Mouse (Mus musculus) liver, embryonic 16.5 days (tissue): ENCODE data around the gene Rapsn. TPM values are rescaled to one million over a fixed set of nuclear protein-coding genes. Genes with fewer than 3 reads are reported as not detected.

Source experiments
- ATAC-seq: fragments of 200-750 bp; cut with Nextera tagmentation; 2 replicates; pipeline ENCODE4 v1.8.0; 2017; ENCODE audit warnings: low read depth, mild to moderate bottlenecking, moderate number of reproducible peaks, moderate library complexity
- H3K27ac ChIP-seq: fragments of 300-500 bp; sonication (generic); 2 replicates; pipeline ENCODE4 v1.5.1; 2014; ENCODE audit warnings: mild to moderate bottlenecking, low read length
- H3K27me3 ChIP-seq: fragments of 300-500 bp; sonication (generic); 2 replicates; pipeline ENCODE4 v1.6.1; 2014; ENCODE audit warnings: low read depth, low read length, mixed read lengths; ENCODE audit not compliant: control insufficient read depth, insufficient read depth
- H3K36me3 ChIP-seq: fragments of 300-500 bp; sonication (generic); 2 replicates; pipeline ENCODE4 v1.6.1; 2014; ENCODE audit warnings: mild to moderate bottlenecking; ENCODE audit not compliant: control insufficient read depth, insufficient read depth
- H3K4me1 ChIP-seq: fragments of 300-500 bp; sonication (generic); 2 replicates; pipeline ENCODE4 v1.6.1; 2014; ENCODE audit warnings: low read depth, low read length, mixed read lengths; ENCODE audit not compliant: control insufficient read depth
- H3K4me2 ChIP-seq: fragments of 300-500 bp; sonication (generic); 2 replicates; pipeline ENCODE4 v1.6.1; 2014; ENCODE audit warnings: low read depth, low read length, mixed read lengths
- H3K4me3 ChIP-seq: fragments of 300-500 bp; sonication (generic); 2 replicates; pipeline ENCODE4 v1.5.1; 2014; ENCODE audit warnings: low read depth, mild to moderate bottlenecking, low read length
- H3K9ac ChIP-seq: fragments of 300-500 bp; sonication (generic); 2 replicates; pipeline ENCODE4 v1.6.1; 2014; ENCODE audit warnings: low read depth, low read length
- H3K9me3 ChIP-seq: fragments of 300-500 bp; sonication (generic); replicated peaks from 2 replicates; pipeline ENCODE4 v1.6.1; 2016; ENCODE audit warnings: low read length; ENCODE audit not compliant: control insufficient read depth
- WGBS: fragments of 180-500 bp; shearing (Covaris S2); extraction: QIAGEN DNeasy Blood & Tissue Kit; methylation state at CpG from one replicate; pipeline ENCODE4 v1.1.7; 2014; ENCODE audit not compliant: insufficient replicate concordance; 5-methylcytosine and 5-hydroxymethylcytosine counted together
- polyA plus RNA-seq: library from polyadenylated mRNA; unstranded; fragments of >200 nt; fragmentation: Nextera tagmentation; extraction: Ambion mirVana; gene quantifications from 2 replicates; pipeline ENCODE4 v1.2.1, GENCODE M21; 2015

The Rapsn gene
- polyA plus RNA-seq, 1 experiment from 2014 or later: 1.0 TPM

DNA sequence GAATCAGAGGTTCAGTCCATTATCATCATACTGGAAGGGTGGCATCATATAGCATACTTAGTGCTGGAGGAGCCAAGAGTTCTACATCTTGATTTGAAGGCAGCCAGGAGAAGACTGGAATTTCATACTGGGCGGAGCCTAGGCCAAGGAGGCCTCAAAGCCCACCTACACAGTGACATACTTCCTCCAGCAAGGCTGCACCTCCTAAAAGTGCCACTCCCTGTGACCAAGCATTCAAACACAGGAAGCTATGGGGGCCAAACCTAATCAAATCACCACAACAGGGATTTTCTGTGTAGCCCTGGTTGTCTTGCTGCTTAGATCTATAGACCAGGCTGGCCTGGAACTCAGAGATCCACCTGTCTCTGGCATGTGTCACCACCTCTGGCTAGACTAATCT is 11.5 kb upstream of the Rapsn start:
- no peaks in the 10 kb centered on the region for H3K9me3 ChIP-seq
- 77% methylated on average over 1 of the region's 1 CpGs for WGBS
- no peak overlapping the region for H3K4me3 ChIP-seq
- no peak overlapping the region for H3K9ac ChIP-seq
- H3K27me3 ChIP-seq: no peaks in the 10 kb centered on the region
- no peak overlapping the region for H3K4me2 ChIP-seq
- H3K27ac ChIP-seq: 0 out of 2 replicates have a peak overlapping the region, but pooled peaks have one; percentile 29
- peaks cover 40% of the 10 kb centered on the region for H3K4me1 ChIP-seq
- 0 out of 2 replicates have a peak, but pooled peaks have one; percentile 15 for ATAC-seq
- peaks cover 6% of the 10 kb centered on the region; the same call in 1 of the 2 replicates for H3K36me3 ChIP-seq

DNA sequence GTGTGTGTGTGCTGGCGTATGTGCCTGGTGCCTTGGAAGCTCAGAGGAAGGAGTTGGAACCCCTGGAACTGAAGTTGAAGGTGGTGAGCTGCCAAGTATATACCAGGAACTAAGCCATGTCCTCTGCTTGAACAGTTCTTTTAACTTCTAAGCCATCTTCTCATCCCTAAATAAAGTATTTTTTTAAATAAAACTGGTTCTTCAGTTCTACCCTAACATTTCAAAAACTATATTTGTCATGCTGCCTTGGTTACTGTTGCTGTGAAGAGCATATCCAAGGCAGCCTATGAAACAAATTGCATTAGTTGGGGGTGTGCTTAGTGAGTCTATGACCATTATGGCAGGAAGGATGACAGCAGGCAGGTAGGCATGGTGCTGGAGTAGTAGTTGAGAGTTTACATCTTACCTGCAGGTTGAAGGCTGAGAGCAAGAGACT is 10.3 kb upstream of the Rapsn start:
- H3K4me1 ChIP-seq: peaks cover 40% of the 10 kb centered on the region
- no peak for ATAC-seq
- H3K27me3 ChIP-seq: no peaks in the 10 kb centered on the region
- WGBS: 81% methylated on average over 1 of the region's 1 CpGs
- H3K27ac ChIP-seq: no peak overlapping the region
- no peaks in the 10 kb centered on the region for H3K9me3 ChIP-seq
- H3K9ac ChIP-seq: peak overlapping the region; percentile 40
- peak overlapping the region; percentile 58 for H3K4me3 ChIP-seq
- H3K4me2 ChIP-seq: peak overlapping the region; percentile 65
- H3K36me3 ChIP-seq: peaks cover 3% of the 10 kb centered on the region; the same call in 1 of the 2 replicates

DNA sequence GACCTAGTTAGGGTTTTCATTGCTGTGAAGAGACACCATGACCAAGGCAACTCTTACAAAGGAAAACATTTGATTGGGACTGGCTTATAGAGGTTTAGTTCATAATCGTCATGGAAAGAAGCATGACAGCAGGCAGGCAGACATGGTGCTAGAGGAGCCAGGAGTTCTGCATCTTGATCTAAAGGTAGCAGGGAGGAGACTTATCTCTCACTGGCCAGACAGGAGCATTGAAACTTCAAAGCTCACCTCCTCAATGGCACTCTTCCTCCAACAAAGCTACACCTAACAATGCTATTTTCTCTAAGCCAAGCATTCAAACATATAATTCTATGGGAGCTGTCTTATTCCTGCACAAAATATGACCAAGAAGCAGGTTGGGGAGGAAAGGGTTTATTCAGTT is 8.9 kb upstream of the Rapsn start:
- Histone ChIP-seq H3K27me3 (no peaks in the 10 kb centered on the region), H3K36me3 (no peaks in the 10 kb centered on the region), H3K27ac (peak overlapping the region; percentile 89), H3K4me2 (peak overlapping the region; percentile 65), H3K4me3 (peak overlapping the region; percentile 58), H3K9ac (peak overlapping the region; percentile 49), H3K4me1 (peaks cover 40% of the 10 kb centered on the region), H3K9me3 (no peaks in the 10 kb centered on the region)
- 33% methylated on average over 1 of the region's 1 CpGs for WGBS
- peak; percentile 78 for ATAC-seq

GRCm38 (mm10) chr2:91027391-91028214 is 7.8 kb upstream of the Rapsn start:
- Histone ChIP-seq H3K36me3 (no peaks in the 10 kb centered on the region), H3K9me3 (no peaks in the 10 kb centered on the region), H3K4me1 (peaks cover 40% of the 10 kb centered on the region), H3K27me3 (no peaks in the 10 kb centered on the region), H3K9ac (peak overlapping the region; percentile 49), H3K27ac (peak overlapping the region; percentile 89), H3K4me3 (peak overlapping the region; percentile 58), H3K4me2 (peak overlapping the region; percentile 65)
- WGBS: 46% methylated on average over 9 of the region's 9 CpGs
- peak; percentile 64 for ATAC-seq

GRCm38 (mm10) chr2:91031216-91031615 is 4.2 kb upstream of the Rapsn start:
- H3K9me3 ChIP-seq: no peaks in the 10 kb centered on the region
- H3K4me2 ChIP-seq: no peak overlapping the region
- no peak for ATAC-seq
- H3K36me3 ChIP-seq: no peaks in the 10 kb centered on the region
- no peak overlapping the region for H3K27ac ChIP-seq
- no peak overlapping the region for H3K9ac ChIP-seq
- WGBS: 70% methylated on average over 4 of the region's 4 CpGs
- H3K4me1 ChIP-seq: peaks cover 24% of the 10 kb centered on the region
- no peaks in the 10 kb centered on the region for H3K27me3 ChIP-seq
- H3K4me3 ChIP-seq: no peak overlapping the region

DNA sequence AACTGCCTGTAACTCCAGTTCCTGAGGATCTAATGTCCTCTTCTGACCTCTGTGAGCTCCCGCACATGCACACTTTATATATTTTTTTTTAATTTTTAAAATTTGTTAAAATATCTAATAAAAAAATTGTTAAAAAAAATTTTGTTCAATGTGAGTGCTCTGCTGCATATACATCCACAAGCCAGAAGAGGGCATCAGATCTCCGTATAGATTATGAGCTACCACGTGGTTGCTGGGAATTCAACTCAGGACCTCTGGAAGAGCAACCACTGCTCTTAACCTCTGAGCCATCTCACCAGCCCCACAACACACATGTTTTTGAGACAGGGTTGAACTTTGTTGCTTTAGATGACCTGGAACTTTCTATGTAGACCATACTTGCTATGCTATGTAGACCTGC is 2.4 kb upstream of the Rapsn start:
- Histone ChIP-seq H3K9me3 (no peaks in the 10 kb centered on the region), H3K4me1 (peaks cover 9% of the 10 kb centered on the region), H3K27me3 (no peaks in the 10 kb centered on the region), H3K4me3 (no peak overlapping the region), H3K9ac (no peak overlapping the region), H3K36me3 (no peaks in the 10 kb centered on the region), H3K27ac (no peak overlapping the region), H3K4me2 (no peak overlapping the region)
- 12% methylated on average over 3 of the region's 3 CpGs for WGBS
- ATAC-seq: no peak

DNA sequence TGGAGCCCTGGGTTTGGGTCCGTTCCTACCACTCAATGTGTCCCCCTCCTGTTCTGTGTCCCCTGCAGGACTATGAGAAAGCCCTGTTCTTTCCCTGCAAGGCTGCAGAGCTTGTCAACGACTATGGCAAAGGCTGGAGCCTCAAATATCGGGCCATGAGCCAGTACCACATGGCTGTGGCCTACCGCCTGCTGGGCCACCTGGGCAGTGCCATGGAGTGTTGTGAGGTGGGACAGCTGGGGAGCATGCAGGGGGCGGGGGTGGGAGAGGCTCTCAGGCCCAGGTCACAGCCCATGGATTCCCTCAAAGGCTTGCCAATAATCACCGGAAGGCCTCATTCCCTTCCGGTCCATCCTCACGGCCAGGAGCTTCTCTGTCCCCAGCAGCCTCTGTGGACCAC is 6.4 kb downstream of the Rapsn start:
- Histone ChIP-seq H3K27ac (no peak overlapping the region), H3K9ac (no peak overlapping the region), H3K4me3 (no peak overlapping the region), H3K4me1 (peaks cover 7% of the 10 kb centered on the region), H3K4me2 (no peak overlapping the region), H3K36me3 (no peaks in the 10 kb centered on the region), H3K9me3 (no peaks in the 10 kb centered on the region), H3K27me3 (no peaks in the 10 kb centered on the region)
- no peak for ATAC-seq
- 70% methylated on average over 8 of the region's 8 CpGs for WGBS

GRCm38 (mm10) chr2:91042651-91043398 is 7.4 kb downstream of the Rapsn start:
- peak; percentile 25; the same call in 1 of the 2 replicates for ATAC-seq
- peaks cover 7% of the 10 kb centered on the region for H3K4me1 ChIP-seq
- no peaks in the 10 kb centered on the region for H3K36me3 ChIP-seq
- no peak overlapping the region; the same call in 1 of the 2 replicates for H3K4me2 ChIP-seq
- WGBS: 43% methylated on average over 21 of the region's 21 CpGs
- no peak overlapping the region for H3K4me3 ChIP-seq
- H3K9me3 ChIP-seq: no peaks in the 10 kb centered on the region
- H3K27ac ChIP-seq: no peak overlapping the region
- no peak overlapping the region for H3K9ac ChIP-seq
- H3K27me3 ChIP-seq: no peaks in the 10 kb centered on the region

DNA sequence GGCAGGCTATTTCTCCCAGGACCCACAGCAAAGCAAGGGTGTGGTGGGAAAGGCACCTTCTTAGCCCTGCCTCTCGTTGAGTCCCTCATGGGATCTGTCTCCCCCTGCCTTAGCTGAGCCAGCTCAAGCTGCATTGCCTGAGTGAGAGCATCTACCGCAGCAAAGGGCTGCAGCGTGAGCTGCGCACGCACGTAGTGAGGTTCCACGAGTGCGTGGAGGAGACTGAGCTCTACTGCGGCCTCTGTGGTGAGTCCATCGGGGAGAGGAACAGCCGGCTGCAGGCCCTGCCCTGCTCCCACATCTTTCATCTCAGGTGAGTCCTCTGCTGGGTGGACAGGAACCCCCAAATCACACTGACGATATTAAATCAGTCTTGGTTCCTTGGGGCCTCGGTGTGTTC is 9.3 kb downstream of the Rapsn start:
- Histone ChIP-seq H3K36me3 (no peaks in the 10 kb centered on the region), H3K27me3 (no peaks in the 10 kb centered on the region), H3K27ac (no peak overlapping the region), H3K4me2 (no peak overlapping the region), H3K9ac (no peak overlapping the region), H3K4me1 (peaks cover 7% of the 10 kb centered on the region), H3K9me3 (no peaks in the 10 kb centered on the region), H3K4me3 (no peak overlapping the region)
- 79% methylated on average over 13 of the region's 13 CpGs for WGBS
- no peak for ATAC-seq
